Mouse (Mus musculus) adrenal gland, postnatal 36 days (tissue): ENCODE data around the gene Slc25a21. TPM values are rescaled to one million over a fixed set of nuclear protein-coding genes. Genes with fewer than 3 reads are reported as not detected.

Experiments
- DNase-seq, 2 experiments: peaks; one replicate each; pipeline ENCODE4 v3.0.0; 2021; ENCODE audit warnings: mixed read lengths in 1 of 2
- total RNA-seq, 2 experiments: library from RNA; stranded (reverse); gene quantifications; 2 replicates each; pipeline ENCODE4 v1.2.3; 2021

Gene Slc25a21
- total RNA-seq, 2 experiments from 2014 or later, result 0.26 to 0.69 TPM

- no peak for DNase-seq
Measured at GRCm38 (mm10) chr12:56737104-56737503, 460.2 kb downstream of the Slc25a21 start.

GRCm38 (mm10) chr12:56727631-56728030 is 469.6 kb downstream of the Slc25a21 start:
- no peak for DNase-seq

GRCm38 (mm10) chr12:56718707-56719051 is 478.6 kb downstream of the Slc25a21 start:
- DNase-seq, result no peak

- DNase-seq, result no peak
Measured at GRCm38 (mm10) chr12:56717971-56718706, 479.1 kb downstream of the Slc25a21 start.

GRCm38 (mm10) chr12:56701004-56701403 is 496.3 kb downstream of the Slc25a21 start:
- DNase-seq, result no peak

- no peak for DNase-seq
Measured at GRCm38 (mm10) chr12:56699915-56700900, 497.1 kb downstream of the Slc25a21 start.

GRCm38 (mm10) chr12:56699351-56699750 is 497.9 kb downstream of the Slc25a21 start:
- no peak for DNase-seq

GRCm38 (mm10) chr12:56698191-56698980 is 498.9 kb downstream of the Slc25a21 start:
- DNase-seq, result no peak

GRCm38 (mm10) chr12:56697785-56698184 is 499.5 kb downstream of the Slc25a21 start:
- DNase-seq, result no peak

GRCm38 (mm10) chr12:56697011-56697740 is 500.1 kb downstream of the Slc25a21 start:
- DNase-seq, result no peak

- peak in 1 of 2 experiments; percentile 13 for DNase-seq
Measured at GRCm38 (mm10) chr12:56696174-56697010, 500.9 kb downstream of the Slc25a21 start.

GRCm38 (mm10) chr12:56695358-56696173 is 501.7 kb downstream of the Slc25a21 start:
- DNase-seq, result peak; percentile 61 to 78

GRCm38 (mm10) chr12:56694936-56695335 is 502.3 kb downstream of the Slc25a21 start:
- DNase-seq, result no peak

- DNase-seq, result no peak
Measured at GRCm38 (mm10) chr12:56694361-56694760, 502.9 kb downstream of the Slc25a21 start.

- DNase-seq, result no peak
Measured at GRCm38 (mm10) chr12:56693411-56694098, 503.7 kb downstream of the Slc25a21 start.

GRCm38 (mm10) chr12:56692536-56692935 is 504.7 kb downstream of the Slc25a21 start:
- DNase-seq, result no peak

- no peak for DNase-seq
Measured at GRCm38 (mm10) chr12:56691427-56692079, 505.7 kb downstream of the Slc25a21 start, which contains the start of gene Pax9. TSS of gene Pax9 (plus strand) at chr12:56691767.

GRCm38 (mm10) chr12:56691001-56691400 is 506.3 kb downstream of the Slc25a21 start:
- no peak for DNase-seq
